Mouse (Mus musculus): ENCODE measurements around the gene Olfr839-ps1.

The Olfr839-ps1 gene

GRCm38 (mm10) chr9:19177212-19177611 is at the start of gene Olfr839-ps1:
Gene Olfr839-ps1, minus strand, starts transcription at chr9:19177312.
- DNase-seq (ENCODE audit: low spot score), result no peak

- DNase-seq (ENCODE audit: low spot score), result no peak
Observed at GRCm38 (mm10) chr9:19136017-19136416, 41.1 kb downstream of the Olfr839-ps1 start, which contains the start of gene Olfr837. Gene Olfr837, plus strand, starts transcription at chr9:19136317.

GRCm38 (mm10) chr9:19120082-19120481 is 57.0 kb downstream of the Olfr839-ps1 start, which contains the start of gene Olfr836:
Gene Olfr836, plus strand, starts transcription at chr9:19120382.
- DNase-seq (ENCODE audit: low spot score), result no peak

All from ovary, postnatal 36 days (tissue).